Mouse (Mus musculus) neural tube, embryonic 12.5 days (tissue): ENCODE measurements around the gene Rapgef3. TPM values are rescaled to one million over a fixed set of nuclear protein-coding genes. Genes with fewer than 3 reads are reported as not detected.

Source experiments
- ATAC-seq: fragments of 200-750 bp; cut with Nextera tagmentation; 2 replicates; pipeline ENCODE4 v1.8.0; 2017; ENCODE audit warnings: low read depth, mild to moderate bottlenecking, moderate TSS enrichment, moderate library complexity; ENCODE audit not compliant: low FRiP score
- H3K27ac ChIP-seq: fragments of 300-500 bp; sonication (generic); 2 replicates; pipeline ENCODE4 v1.5.1; 2016
- H3K27me3 ChIP-seq: fragments of 300-500 bp; sonication (generic); replicated peaks from 2 replicates; pipeline ENCODE4 v1.6.1; 2016; ENCODE audit warnings: mild to moderate bottlenecking
- H3K36me3 ChIP-seq: fragments of 300-500 bp; sonication (generic); 2 replicates; pipeline ENCODE4 v1.6.1; 2016; ENCODE audit warnings: mild to moderate bottlenecking
- H3K4me1 ChIP-seq: fragments of 300-500 bp; sonication (generic); 2 replicates; pipeline ENCODE4 v1.6.1; 2016
- H3K4me2 ChIP-seq: fragments of 300-500 bp; sonication (generic); replicated peaks from 2 replicates; pipeline ENCODE4 v1.6.1; 2016; ENCODE audit warnings: mild to moderate bottlenecking
- H3K4me3 ChIP-seq: fragments of 300-500 bp; sonication (generic); 2 replicates; pipeline ENCODE4 v1.5.1; 2016
- H3K9ac ChIP-seq: fragments of 300-500 bp; sonication (generic); 2 replicates; pipeline ENCODE4 v1.6.1; 2016; ENCODE audit warnings: mild to moderate bottlenecking
- H3K9me3 ChIP-seq: fragments of 300-500 bp; sonication (generic); 2 replicates; pipeline ENCODE4 v1.6.1; 2016; ENCODE audit warnings: mild to moderate bottlenecking
- WGBS: fragments of 180-500 bp; shearing (Covaris S2); methylation state at CpG from one replicate; pipeline ENCODE4 v1.1.7; 2016; 5-methylcytosine and 5-hydroxymethylcytosine counted together
- polyA plus RNA-seq: library from polyadenylated mRNA; unstranded; fragments of >200 nt; fragmentation: Nextera tagmentation; extraction: Ambion mirVana; gene quantifications from 2 replicates; pipeline ENCODE4 v1.2.1, GENCODE M21; 2016

The Rapgef3 gene
- polyA plus RNA-seq, 1 experiment from 2014 or later: 11.9 TPM

DNA sequence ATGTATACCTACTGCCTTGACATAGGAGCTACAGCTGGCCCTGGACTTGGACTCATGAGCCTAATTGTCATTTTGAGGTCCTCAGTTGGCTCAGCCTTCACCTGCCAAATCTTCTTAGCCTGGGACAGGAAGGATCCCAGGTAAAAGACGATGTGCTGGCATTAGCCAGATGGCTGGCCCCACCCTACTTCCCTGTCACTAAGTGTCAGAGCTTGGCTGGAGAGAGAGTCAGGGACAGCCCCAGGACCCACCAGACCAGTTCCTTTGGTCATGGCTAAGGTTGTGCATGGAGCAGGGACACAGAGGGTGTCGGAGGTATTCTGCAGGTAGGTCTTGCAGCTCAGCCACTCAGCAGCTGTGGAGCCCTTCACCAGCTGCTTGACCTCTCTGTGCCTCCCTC is 3.2 kb downstream of the Rapgef3 start:
- no peaks in the 10 kb centered on the region for H3K36me3 ChIP-seq
- no peak for ATAC-seq
- H3K4me3 ChIP-seq: no peak overlapping the region
- no peaks in the 10 kb centered on the region for H3K9me3 ChIP-seq
- H3K27ac ChIP-seq: no peak overlapping the region
- 78% methylated on average over 2 of the region's 2 CpGs for WGBS
- H3K4me2 ChIP-seq: no peak overlapping the region
- peaks cover 40% of the 10 kb centered on the region for H3K4me1 ChIP-seq
- peaks cover 57% of the 10 kb centered on the region for H3K27me3 ChIP-seq
- H3K9ac ChIP-seq: no peak overlapping the region

GRCm38 (mm10) chr15:97763256-97764049 is 4.3 kb downstream of the Rapgef3 start:
- Histone ChIP-seq H3K27me3 (peaks cover 46% of the 10 kb centered on the region), H3K9me3 (no peaks in the 10 kb centered on the region), H3K4me1 (peaks cover 39% of the 10 kb centered on the region), H3K9ac (no peak overlapping the region), H3K4me3 (no peak overlapping the region), H3K27ac (no peak overlapping the region), H3K36me3 (no peaks in the 10 kb centered on the region), H3K4me2 (no peak overlapping the region)
- no peak for ATAC-seq
- 56% methylated on average over 9 of the region's 9 CpGs for WGBS

- Histone ChIP-seq H3K9ac (no peak overlapping the region), H3K4me1 (peaks cover 32% of the 10 kb centered on the region), H3K27me3 (peaks cover 40% of the 10 kb centered on the region), H3K36me3 (no peaks in the 10 kb centered on the region), H3K4me2 (no peak overlapping the region), H3K4me3 (no peak overlapping the region), H3K9me3 (no peaks in the 10 kb centered on the region), H3K27ac (no peak overlapping the region)
- 68% methylated on average over 9 of the region's 9 CpGs for WGBS
- ATAC-seq: no peak
Measured at GRCm38 (mm10) chr15:97762733-97763132, 5.0 kb downstream of the Rapgef3 start.

- no peaks in the 10 kb centered on the region for H3K9me3 ChIP-seq
- H3K4me1 ChIP-seq: peaks cover 19% of the 10 kb centered on the region
- 37% methylated on average over 13 of the region's 13 CpGs for WGBS
- no peak overlapping the region for H3K9ac ChIP-seq
- H3K4me2 ChIP-seq: no peak overlapping the region
- H3K27ac ChIP-seq: no peak overlapping the region
- ATAC-seq: no peak
- H3K36me3 ChIP-seq: no peaks in the 10 kb centered on the region
- H3K27me3 ChIP-seq: peaks cover 30% of the 10 kb centered on the region; the same call in 1 of the 2 replicates
- no peak overlapping the region for H3K4me3 ChIP-seq
Measured at GRCm38 (mm10) chr15:97761438-97761837, 6.3 kb downstream of the Rapgef3 start.

DNA sequence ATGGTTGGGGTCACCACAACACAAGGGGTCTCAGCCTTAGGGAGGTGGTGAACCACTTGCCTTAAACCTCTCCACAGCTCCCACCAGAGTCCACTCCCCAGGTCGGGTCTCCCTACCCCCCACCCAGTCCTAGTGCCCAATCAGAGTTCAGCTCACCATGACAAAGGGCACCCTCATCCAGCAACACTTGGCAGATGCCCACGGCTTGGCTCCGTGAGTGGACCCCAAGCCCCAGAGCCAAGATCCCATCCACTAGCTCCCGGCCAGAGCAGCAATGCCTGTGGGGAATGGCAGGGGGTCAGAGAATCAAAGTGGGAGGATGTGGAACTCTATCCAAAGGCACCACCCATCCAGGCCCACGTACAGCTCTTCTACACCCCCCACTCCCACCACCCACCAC is 6.8 kb downstream of the Rapgef3 start:
- ATAC-seq: no peak
- Histone ChIP-seq H3K36me3 (no peaks in the 10 kb centered on the region), H3K4me2 (no peak overlapping the region), H3K27me3 (peaks cover 33% of the 10 kb centered on the region; the same call in 1 of the 2 replicates), H3K4me3 (no peak overlapping the region), H3K4me1 (peaks cover 14% of the 10 kb centered on the region; the same call in 1 of the 2 replicates), H3K27ac (no peak overlapping the region), H3K9me3 (no peaks in the 10 kb centered on the region), H3K9ac (no peak overlapping the region)
- WGBS: 79% methylated on average over 5 of the region's 5 CpGs

DNA sequence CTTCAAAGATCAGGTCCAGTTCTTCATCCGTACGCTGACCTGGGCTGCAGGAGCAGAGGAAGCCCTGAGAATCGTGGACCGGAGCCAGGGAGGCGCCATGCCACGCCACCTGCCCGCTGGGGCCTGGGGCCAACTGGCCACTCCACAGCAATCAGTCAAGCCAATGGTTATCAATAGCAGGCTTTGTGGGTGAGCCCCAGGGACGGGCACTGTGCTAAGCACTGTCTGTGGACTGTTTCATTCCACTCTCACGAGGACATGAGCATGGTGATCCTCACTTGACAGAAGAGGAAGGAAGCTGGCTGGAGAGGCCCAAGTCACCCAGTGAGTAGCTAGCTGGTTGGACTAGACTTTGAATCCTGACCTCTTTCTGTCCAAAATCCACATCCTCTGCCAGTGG is 7.8 kb downstream of the Rapgef3 start:
- Histone ChIP-seq H3K36me3 (no peaks in the 10 kb centered on the region), H3K9me3 (no peaks in the 10 kb centered on the region), H3K9ac (no peak overlapping the region), H3K27me3 (peaks cover 30% of the 10 kb centered on the region; the same call in 1 of the 2 replicates), H3K4me1 (peaks cover 12% of the 10 kb centered on the region), H3K4me2 (no peak overlapping the region), H3K27ac (no peak overlapping the region), H3K4me3 (no peak overlapping the region)
- no peak for ATAC-seq
- 93% methylated on average over 9 of the region's 9 CpGs for WGBS

- no peak overlapping the region for H3K9ac ChIP-seq
- ATAC-seq: no peak
- H3K27ac ChIP-seq: no peak overlapping the region
- peaks cover 17% of the 10 kb centered on the region for H3K4me1 ChIP-seq
- no peaks in the 10 kb centered on the region for H3K36me3 ChIP-seq
- whole genome bisulfite sequencing: 48% methylated on average over 8 of the region's 8 CpGs
- H3K27me3 ChIP-seq: 0 out of 2 replicates have a peak, but pooled peaks cover 9% of the 10 kb centered on the region
- H3K4me2 ChIP-seq: no peak overlapping the region
- H3K9me3 ChIP-seq: no peaks in the 10 kb centered on the region
- no peak overlapping the region for H3K4me3 ChIP-seq
Measured at GRCm38 (mm10) chr15:97755361-97755760, 12.4 kb downstream of the Rapgef3 start.

- H3K4me1 ChIP-seq: peaks cover 26% of the 10 kb centered on the region
- H3K4me3 ChIP-seq: no peak overlapping the region
- WGBS: 64% methylated on average over 6 of the region's 6 CpGs
- H3K36me3 ChIP-seq: no peaks in the 10 kb centered on the region
- no peak overlapping the region for H3K27ac ChIP-seq
- no peaks in the 10 kb centered on the region for H3K9me3 ChIP-seq
- ATAC-seq: no peak
- no peak overlapping the region for H3K4me2 ChIP-seq
- H3K9ac ChIP-seq: no peak overlapping the region
- 0 out of 2 replicates have a peak, but pooled peaks cover 9% of the 10 kb centered on the region for H3K27me3 ChIP-seq
Measured at GRCm38 (mm10) chr15:97754476-97754875, 13.3 kb downstream of the Rapgef3 start.

- 0 out of 2 replicates have a peak, but pooled peaks cover 9% of the 10 kb centered on the region for H3K27me3 ChIP-seq
- no peak overlapping the region for H3K9ac ChIP-seq
- H3K4me3 ChIP-seq: no peak overlapping the region
- H3K9me3 ChIP-seq: no peaks in the 10 kb centered on the region
- 94% methylated on average over 5 of the region's 5 CpGs for WGBS
- H3K4me2 ChIP-seq: no peak overlapping the region
- H3K4me1 ChIP-seq: peaks cover 35% of the 10 kb centered on the region
- ATAC-seq: no peak
- H3K27ac ChIP-seq: no peak overlapping the region
- H3K36me3 ChIP-seq: no peaks in the 10 kb centered on the region
Measured at GRCm38 (mm10) chr15:97752491-97752890, 15.3 kb downstream of the Rapgef3 start.

DNA sequence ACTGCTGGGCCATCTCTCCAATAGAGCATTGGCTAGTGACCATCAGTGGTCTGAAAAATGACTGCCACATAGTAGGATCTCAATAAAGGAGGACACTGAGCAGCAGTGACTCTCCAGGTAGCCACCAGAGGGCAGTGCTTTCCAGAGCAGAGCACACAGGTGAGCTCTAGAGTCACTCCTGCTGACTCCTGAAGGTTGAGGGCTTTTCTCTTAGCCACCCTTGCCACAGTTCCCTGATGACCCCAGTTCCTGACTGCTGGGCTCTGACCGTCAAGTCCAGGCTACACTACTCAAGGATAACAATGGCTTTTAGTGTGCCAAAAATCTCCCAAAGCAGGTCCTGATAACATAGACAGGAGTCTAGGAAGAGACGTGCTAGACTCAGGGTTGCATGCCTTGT is 16.1 kb downstream of the Rapgef3 start:
- Histone ChIP-seq H3K27me3 (0 out of 2 replicates have a peak, but pooled peaks cover 9% of the 10 kb centered on the region), H3K4me3 (no peak overlapping the region), H3K4me2 (no peak overlapping the region), H3K9ac (no peak overlapping the region), H3K9me3 (no peaks in the 10 kb centered on the region), H3K27ac (no peak overlapping the region), H3K4me1 (peaks cover 35% of the 10 kb centered on the region), H3K36me3 (no peaks in the 10 kb centered on the region)
- no peak for ATAC-seq
- 91% methylated on average over 2 of the region's 2 CpGs for WGBS

DNA sequence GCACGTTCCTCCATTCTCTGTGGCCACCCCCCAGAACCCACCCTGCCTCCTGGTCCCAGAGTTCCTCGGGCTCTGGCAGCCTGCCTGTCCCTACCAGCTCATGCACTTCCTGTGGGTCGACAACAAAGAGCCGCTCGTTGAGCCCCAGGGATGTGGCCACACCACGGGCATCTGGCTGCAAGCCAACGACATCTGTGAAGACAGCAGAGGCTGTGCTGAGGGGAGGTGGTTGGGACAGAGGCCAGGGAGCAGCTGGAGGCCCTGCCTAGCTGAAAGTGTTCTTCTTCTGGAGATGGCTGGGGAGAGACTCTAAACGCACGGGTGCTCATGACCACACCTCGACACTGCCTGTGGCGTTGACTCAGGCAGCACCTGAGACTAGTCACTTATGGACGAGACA is 17.1 kb downstream of the Rapgef3 start:
- H3K9ac ChIP-seq: no peak overlapping the region
- H3K4me1 ChIP-seq: peaks cover 35% of the 10 kb centered on the region
- H3K4me3 ChIP-seq: no peak overlapping the region
- H3K27ac ChIP-seq: peak overlapping the region; percentile 27; the same call in 1 of the 2 replicates
- 32% methylated on average over 12 of the region's 12 CpGs for WGBS
- no peaks in the 10 kb centered on the region for H3K9me3 ChIP-seq
- ATAC-seq: peak; percentile 88
- H3K4me2 ChIP-seq: peak overlapping the region; percentile 22; the same call in 1 of the 2 replicates
- 0 out of 2 replicates have a peak, but pooled peaks cover under 1% of the 10 kb centered on the region for H3K27me3 ChIP-seq
- H3K36me3 ChIP-seq: no peaks in the 10 kb centered on the region

DNA sequence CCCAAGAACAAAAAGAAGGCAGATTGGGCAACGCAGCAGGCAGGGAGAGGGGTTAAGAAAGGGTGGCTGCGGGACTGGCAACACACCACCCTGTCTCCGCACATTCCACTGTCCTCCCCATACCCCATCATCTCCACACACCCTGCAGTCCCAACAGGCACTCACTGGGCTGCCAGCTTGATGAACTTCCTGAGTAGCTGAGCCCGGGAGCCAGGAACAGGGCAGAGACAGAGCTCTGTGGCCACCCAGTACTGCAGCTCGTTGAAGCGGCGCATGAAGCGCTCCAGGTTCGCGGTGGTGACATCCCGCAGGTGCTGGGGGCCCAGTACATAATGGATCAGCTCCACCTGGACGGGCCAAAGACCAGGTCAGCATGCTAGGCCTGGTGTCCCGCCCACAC is 17.9 kb downstream of the Rapgef3 start:
- H3K9ac ChIP-seq: no peak overlapping the region
- no peak overlapping the region for H3K4me3 ChIP-seq
- H3K9me3 ChIP-seq: no peaks in the 10 kb centered on the region
- H3K4me2 ChIP-seq: 0 out of 2 replicates have a peak overlapping the region, but pooled peaks have one; percentile 1
- H3K27ac ChIP-seq: 0 out of 2 replicates have a peak overlapping the region, but pooled peaks have one; percentile 32
- H3K27me3 ChIP-seq: no peaks in the 10 kb centered on the region
- WGBS: 92% methylated on average over 13 of the region's 13 CpGs
- H3K36me3 ChIP-seq: no peaks in the 10 kb centered on the region
- ATAC-seq: 0 out of 2 replicates have a peak, but pooled peaks have one; percentile 3
- H3K4me1 ChIP-seq: peaks cover 33% of the 10 kb centered on the region
